Mouse (Mus musculus): ENCODE data around the gene Ackr2.

DNA sequence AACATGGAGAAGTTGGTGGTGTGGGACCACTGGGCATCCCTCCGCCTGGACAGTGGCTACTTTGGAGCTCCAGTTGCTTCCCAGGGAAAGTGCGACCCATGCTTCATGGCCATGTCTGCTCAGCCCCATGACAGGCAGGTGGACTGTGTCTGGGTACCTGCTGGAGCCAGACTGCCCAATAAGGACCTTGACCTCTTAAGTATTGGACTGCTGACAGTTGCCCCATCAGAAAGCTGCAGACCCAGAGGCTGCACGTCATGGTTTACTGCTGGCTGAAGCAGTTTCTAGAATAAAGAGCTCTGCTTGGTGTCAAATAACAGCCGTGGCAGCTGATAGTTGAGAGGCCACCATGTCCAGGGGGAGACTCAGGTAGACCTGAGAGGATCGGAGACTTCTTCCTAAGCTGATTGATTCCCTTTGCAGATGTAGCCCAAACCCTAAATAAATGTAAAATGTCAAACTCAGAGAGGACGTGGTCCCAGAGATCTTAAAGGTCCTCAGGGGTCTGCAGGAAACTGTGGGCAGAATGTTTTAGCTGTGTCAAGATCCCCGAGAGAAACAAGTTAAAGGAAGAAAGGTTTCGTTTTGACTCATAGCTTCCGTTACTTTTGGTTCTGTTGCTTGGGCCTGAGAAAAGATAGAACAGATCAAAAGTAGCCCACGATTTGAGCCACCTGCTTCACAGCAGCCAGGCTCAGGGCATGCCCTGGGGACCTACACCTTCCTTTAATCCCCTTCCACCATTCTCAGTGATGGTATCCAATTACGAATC lies 28.7 kb downstream of the Ackr2 start:
- TF ChIP-seq CTCF (IDR thresholded peaks at IDR 0.05) (no peak), POLR2A (IDR thresholded peaks at IDR 0.05; ENCODE audit: insufficient read depth, low read depth, low read length) (no peak), EP300 (IDR thresholded peaks at IDR 0.05; ENCODE audit: insufficient read depth, low read depth, low read length) (no peak)

Measured in heart, adult 2 months (tissue).